Mouse (Mus musculus): ENCODE measurements around the gene Ltb4r2.

DNA sequence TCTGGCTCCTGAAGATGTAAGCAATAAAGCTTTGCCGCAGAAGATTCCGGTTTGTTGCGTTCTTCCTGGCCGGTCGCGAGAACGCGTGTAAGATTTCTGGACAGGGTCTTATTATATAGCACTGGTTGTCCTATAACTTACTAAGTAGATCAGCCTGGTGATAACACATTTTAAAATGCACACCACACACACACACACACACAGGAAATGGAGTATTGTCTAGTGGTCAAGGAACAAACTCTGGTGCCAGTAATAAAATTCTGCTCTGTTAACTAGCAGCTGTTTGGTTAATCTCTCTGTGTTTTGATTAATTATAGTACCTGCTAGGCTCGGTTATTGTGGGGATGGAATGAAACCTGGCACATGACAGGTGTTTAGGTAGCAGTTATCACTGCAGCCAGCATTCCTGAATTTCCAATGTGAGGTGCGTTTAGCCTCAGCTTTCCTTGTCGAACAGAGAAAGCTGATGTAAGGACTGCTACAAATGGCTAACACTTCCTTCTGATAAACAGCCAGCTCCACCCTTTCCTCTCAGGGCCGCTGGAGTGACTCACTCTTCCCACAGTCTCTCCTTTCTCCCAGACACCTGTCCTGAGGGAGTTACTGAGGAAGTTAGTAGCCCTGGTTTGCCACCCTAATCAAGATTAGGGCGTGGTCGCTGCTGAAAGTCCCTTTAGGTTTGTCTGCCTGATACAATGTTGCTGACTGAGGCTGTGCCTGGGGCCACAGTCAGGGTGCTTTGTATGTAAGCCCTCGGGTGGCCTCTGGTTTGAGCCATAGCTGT, 34.3 kb downstream of the Ltb4r2 start:
- TF ChIP-seq POLR2A (IDR thresholded peaks at IDR 0.05; ENCODE audit: low read depth, low read length), result no peak
- TF ChIP-seq CTCF (IDR thresholded peaks at IDR 0.05; ENCODE audit: extremely low read depth, insufficient read depth, insufficient read length, insufficient replicate concordance), result no peak
